Mouse (Mus musculus): ENCODE results near the gene Pdik1l. TPM values are rescaled to one million over a fixed set of nuclear protein-coding genes. Genes with fewer than 3 reads are reported as not detected.

The Pdik1l gene
- polyA plus RNA-seq, 1 experiment from 2014 or later = 18.8 TPM

DNA sequence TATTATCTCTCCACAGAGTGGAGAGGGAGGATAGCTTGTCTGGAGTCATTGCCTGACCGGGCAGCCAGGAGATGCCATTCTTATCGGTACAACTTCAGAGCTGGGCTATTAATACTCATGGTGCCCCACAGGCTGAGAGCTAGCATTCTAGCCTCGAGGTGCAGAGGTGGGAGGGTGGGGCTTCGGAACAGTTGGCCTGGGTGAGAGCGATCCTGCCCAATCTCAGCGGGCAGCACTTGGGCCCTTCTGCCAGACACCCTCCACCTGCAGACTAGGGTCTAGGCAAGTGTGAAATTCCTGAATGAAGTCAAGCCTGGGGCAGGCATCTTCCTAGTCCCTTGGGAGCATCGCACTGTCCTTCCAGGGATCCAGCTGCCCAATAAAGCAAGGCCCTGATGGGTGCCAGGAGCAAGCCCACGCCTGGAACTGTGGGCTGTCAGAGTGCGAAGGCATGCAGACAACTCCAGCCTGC, 6.0 kb upstream of the Pdik1l start:
- no peak overlapping the region for H3K27ac ChIP-seq (ENCODE audit: low read depth, low read length)
- H3K9me3 ChIP-seq (ENCODE audit: control insufficient read depth, low read length) = 0 out of 2 replicates have a peak, but pooled peaks cover 3% of the 10 kb centered on the region
- no peaks in the 10 kb centered on the region for H3K36me3 ChIP-seq (ENCODE audit: control insufficient read depth, insufficient read depth, low read length)
- peaks cover 12% of the 10 kb centered on the region for H3K27me3 ChIP-seq (ENCODE audit: control insufficient read depth, insufficient read depth, low read length)
- ATAC-seq (ENCODE audit: low FRiP score, low TSS enrichment) = no peak
- no peak overlapping the region for H3K9ac ChIP-seq (ENCODE audit: low read depth, low read length)
- 59% methylated on average over 9 of the region's 9 CpGs for WGBS
- H3K4me1 ChIP-seq (ENCODE audit: control insufficient read depth, insufficient read depth, low read length) = peaks cover 4% of the 10 kb centered on the region
- no peak overlapping the region for H3K4me3 ChIP-seq (ENCODE audit: low read length)
- no peak overlapping the region for H3K4me2 ChIP-seq (replicated peaks; ENCODE audit: low read depth, low read length)

DNA sequence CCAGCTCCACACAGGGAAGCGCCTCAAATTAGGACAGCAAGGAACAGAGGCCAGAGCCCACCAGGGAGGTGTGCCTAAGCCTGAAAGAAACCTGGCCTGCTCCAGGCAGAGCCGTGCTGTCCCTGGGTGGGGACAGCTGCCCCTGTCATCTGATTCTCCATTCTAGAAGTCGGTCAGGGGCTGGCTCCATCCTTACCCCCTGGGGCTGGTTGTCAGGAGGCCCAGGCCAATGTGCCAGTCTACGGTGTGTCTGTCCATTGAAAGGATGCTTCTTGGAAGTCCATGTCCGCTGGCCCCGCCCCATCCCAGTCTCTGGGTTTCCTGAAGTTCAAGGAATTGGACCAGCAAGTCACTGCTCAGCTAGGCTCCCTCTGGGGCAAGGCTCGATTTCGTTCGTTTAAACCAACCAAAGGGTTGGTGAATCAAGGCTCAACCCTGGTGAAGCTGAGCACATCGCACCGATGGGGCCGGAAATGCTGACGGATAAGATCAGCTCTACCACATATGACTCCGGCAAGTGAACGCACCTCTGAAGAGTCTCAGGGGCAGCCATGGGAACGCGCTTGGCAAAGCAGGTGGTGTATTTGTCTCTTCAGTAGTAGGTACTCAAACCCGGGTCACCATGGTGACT, 5.5 kb upstream of the Pdik1l start:
- Histone ChIP-seq H3K27me3 (ENCODE audit: control insufficient read depth, insufficient read depth, low read length) (peaks cover 12% of the 10 kb centered on the region), H3K36me3 (ENCODE audit: control insufficient read depth, insufficient read depth, low read length) (no peaks in the 10 kb centered on the region), H3K4me3 (ENCODE audit: low read length) (no peak overlapping the region), H3K9ac (ENCODE audit: low read depth, low read length) (no peak overlapping the region), H3K4me1 (ENCODE audit: control insufficient read depth, insufficient read depth, low read length) (peaks cover 9% of the 10 kb centered on the region), H3K9me3 (ENCODE audit: control insufficient read depth, low read length) (0 out of 2 replicates have a peak, but pooled peaks cover 3% of the 10 kb centered on the region), H3K4me2 (replicated peaks; ENCODE audit: low read depth, low read length) (no peak overlapping the region), H3K27ac (ENCODE audit: low read depth, low read length) (no peak overlapping the region)
- WGBS = 75% methylated on average over 18 of the region's 18 CpGs
- no peak for ATAC-seq (ENCODE audit: low FRiP score, low TSS enrichment)

DNA sequence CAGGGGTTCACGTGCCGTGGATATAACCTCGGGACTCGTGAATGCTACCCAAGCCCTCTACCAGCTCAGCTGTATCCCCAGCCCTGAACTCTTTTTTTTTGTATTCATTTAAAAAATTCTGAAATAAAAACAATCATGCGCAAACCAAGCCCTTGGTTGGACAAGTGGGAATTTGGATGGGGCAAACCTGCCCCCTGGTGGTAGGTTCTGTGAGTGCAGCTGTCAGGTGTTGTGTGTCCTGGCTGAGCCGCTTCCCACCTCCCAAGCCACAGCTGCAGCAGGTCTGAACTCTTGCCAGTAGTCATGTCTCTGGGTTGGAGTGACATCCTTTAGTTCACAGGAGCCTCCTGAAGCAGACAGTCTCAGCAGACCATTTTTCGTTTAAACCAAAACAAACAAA, 4.4 kb upstream of the Pdik1l start:
- Histone ChIP-seq H3K27me3 (ENCODE audit: control insufficient read depth, insufficient read depth, low read length) (peaks cover 12% of the 10 kb centered on the region), H3K4me2 (replicated peaks; ENCODE audit: low read depth, low read length) (no peak overlapping the region), H3K4me3 (ENCODE audit: low read length) (no peak overlapping the region), H3K27ac (ENCODE audit: low read depth, low read length) (no peak overlapping the region), H3K9me3 (ENCODE audit: control insufficient read depth, low read length) (0 out of 2 replicates have a peak, but pooled peaks cover 3% of the 10 kb centered on the region), H3K36me3 (ENCODE audit: control insufficient read depth, insufficient read depth, low read length) (no peaks in the 10 kb centered on the region), H3K4me1 (ENCODE audit: control insufficient read depth, insufficient read depth, low read length) (peaks cover 12% of the 10 kb centered on the region), H3K9ac (ENCODE audit: low read depth, low read length) (no peak overlapping the region)
- no peak for ATAC-seq (ENCODE audit: low FRiP score, low TSS enrichment)
- WGBS = 24% methylated on average over 7 of the region's 7 CpGs

- Histone ChIP-seq H3K36me3 (ENCODE audit: control insufficient read depth, insufficient read depth, low read length) (peaks cover 8% of the 10 kb centered on the region; the same call in 1 of the 2 replicates), H3K4me2 (replicated peaks; ENCODE audit: low read depth, low read length) (peak overlapping the region; percentile 76), H3K27ac (ENCODE audit: low read depth, low read length) (peak overlapping the region; percentile 97), H3K9me3 (ENCODE audit: control insufficient read depth, low read length) (no peaks in the 10 kb centered on the region), H3K9ac (ENCODE audit: low read depth, low read length) (peak overlapping the region; percentile 97; the same call in 1 of the 2 replicates), H3K4me3 (ENCODE audit: low read length) (peak overlapping the region; percentile 78), H3K4me1 (ENCODE audit: control insufficient read depth, insufficient read depth, low read length) (peaks cover 17% of the 10 kb centered on the region), H3K27me3 (ENCODE audit: control insufficient read depth, insufficient read depth, low read length) (peaks cover 9% of the 10 kb centered on the region; the same call in 1 of the 2 replicates)
- whole genome bisulfite sequencing = 15% methylated on average over 11 of the region's 11 CpGs
- no peak for ATAC-seq (ENCODE audit: low FRiP score, low TSS enrichment)
Measured at GRCm38 (mm10) chr4:134288397-134289256, 932 bp upstream of the Pdik1l start.

- Histone ChIP-seq H3K36me3 (ENCODE audit: control insufficient read depth, insufficient read depth, low read length) (peaks cover 23% of the 10 kb centered on the region), H3K9me3 (ENCODE audit: control insufficient read depth, low read length) (no peaks in the 10 kb centered on the region), H3K4me2 (replicated peaks; ENCODE audit: low read depth, low read length) (peak overlapping the region; percentile 91), H3K27me3 (ENCODE audit: control insufficient read depth, insufficient read depth, low read length) (no peaks in the 10 kb centered on the region), H3K9ac (ENCODE audit: low read depth, low read length) (peak overlapping the region; percentile 97), H3K4me1 (ENCODE audit: control insufficient read depth, insufficient read depth, low read length) (peaks cover 17% of the 10 kb centered on the region), H3K4me3 (ENCODE audit: low read length) (peak overlapping the region; percentile 78), H3K27ac (ENCODE audit: low read depth, low read length) (peak overlapping the region; percentile 97)
- peak; percentile 96 for ATAC-seq (ENCODE audit: low FRiP score, low TSS enrichment)
- WGBS = under 1% methylated on average over 45 of the region's 59 CpGs
Measured at GRCm38 (mm10) chr4:134287168-134287564, 529 bp downstream of the Pdik1l start.

DNA sequence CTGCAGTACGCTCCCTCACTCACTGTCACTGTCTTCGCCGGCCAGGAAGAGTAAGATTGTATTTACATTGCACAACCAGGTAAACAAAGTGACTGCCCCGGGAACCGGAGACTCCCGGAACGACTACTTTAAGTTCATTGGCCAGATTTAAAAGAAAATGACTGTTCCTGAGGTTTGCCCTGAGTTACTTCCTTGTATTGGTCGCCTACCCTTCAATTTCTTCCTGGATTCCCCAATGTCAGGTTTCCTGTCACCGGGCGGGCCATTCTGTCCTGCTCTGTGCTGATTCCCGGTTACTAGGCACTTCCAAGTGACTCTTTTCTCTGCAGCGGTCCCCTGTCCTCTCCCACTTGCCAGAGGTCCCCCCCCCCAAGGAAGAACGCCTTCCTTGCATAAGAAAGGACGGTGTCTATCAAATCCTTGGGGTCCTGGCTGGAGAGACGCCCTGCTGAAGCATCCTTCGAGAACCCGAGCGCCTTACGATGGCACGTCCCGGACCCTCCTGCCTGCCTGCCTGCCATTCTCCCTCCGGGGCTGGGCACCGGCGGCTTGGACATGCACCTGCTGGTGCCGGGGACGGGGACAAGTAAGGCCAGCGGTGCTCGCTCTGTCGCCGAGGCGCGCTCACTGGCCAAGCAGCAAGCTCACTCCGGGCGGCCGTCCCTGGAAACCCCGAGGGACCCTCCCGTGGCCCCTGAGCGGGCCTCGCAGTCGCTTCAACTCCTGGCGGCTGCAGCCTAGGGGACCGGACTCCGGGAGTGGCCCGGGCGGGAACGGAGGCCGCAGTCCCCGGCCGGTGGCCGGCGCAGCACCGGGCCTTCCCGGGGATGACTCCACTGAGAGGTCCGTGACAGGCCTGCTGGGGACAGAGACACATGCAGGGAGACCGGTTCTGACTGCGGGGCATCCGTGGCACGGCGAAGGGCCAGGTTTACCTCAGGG, 1.2 kb downstream of the Pdik1l start:
- Histone ChIP-seq H3K9me3 (ENCODE audit: control insufficient read depth, low read length) (no peaks in the 10 kb centered on the region), H3K4me1 (ENCODE audit: control insufficient read depth, insufficient read depth, low read length) (peaks cover 17% of the 10 kb centered on the region), H3K9ac (ENCODE audit: low read depth, low read length) (peak overlapping the region; percentile 85), H3K36me3 (ENCODE audit: control insufficient read depth, insufficient read depth, low read length) (peaks cover 30% of the 10 kb centered on the region), H3K27me3 (ENCODE audit: control insufficient read depth, insufficient read depth, low read length) (no peaks in the 10 kb centered on the region), H3K4me3 (ENCODE audit: low read length) (peak overlapping the region; percentile 78), H3K4me2 (replicated peaks; ENCODE audit: low read depth, low read length) (peak overlapping the region; percentile 91), H3K27ac (ENCODE audit: low read depth, low read length) (peak overlapping the region; percentile 34; the same call in 1 of the 2 replicates)
- WGBS = 2% methylated on average over 59 of the region's 59 CpGs
- peak; percentile 59 for ATAC-seq (ENCODE audit: low FRiP score, low TSS enrichment)

DNA sequence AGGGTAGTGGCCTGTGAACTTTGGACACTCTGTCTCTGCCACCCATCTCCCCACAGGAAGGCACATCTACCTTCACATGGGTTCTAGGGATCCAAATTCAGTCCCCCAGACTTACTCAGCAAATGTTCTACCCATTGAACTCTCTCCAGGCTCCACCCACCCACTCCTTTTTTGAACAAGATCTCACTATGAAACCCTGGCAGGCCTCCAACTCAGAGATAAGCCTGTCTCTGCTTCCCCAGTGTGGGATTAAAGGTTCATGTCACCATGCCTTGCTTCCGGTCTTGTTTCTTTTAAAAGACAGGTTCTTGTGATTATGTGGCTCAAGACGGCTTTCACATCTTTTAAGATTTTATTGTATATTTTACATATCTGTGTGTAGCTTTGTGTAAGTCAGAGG, 2.8 kb downstream of the Pdik1l start:
- no peaks in the 10 kb centered on the region for H3K9me3 ChIP-seq (ENCODE audit: control insufficient read depth, low read length)
- 89% methylated on average over 2 of the region's 2 CpGs for WGBS
- H3K4me2 ChIP-seq (replicated peaks; ENCODE audit: low read depth, low read length) = no peak overlapping the region

More for the DNA sequence above, 2.8 kb downstream of the Pdik1l start:
- H3K4me1 ChIP-seq (ENCODE audit: control insufficient read depth, insufficient read depth, low read length) = peaks cover 17% of the 10 kb centered on the region
- ATAC-seq (ENCODE audit: low FRiP score, low TSS enrichment) = no peak
- peaks cover 44% of the 10 kb centered on the region for H3K36me3 ChIP-seq (ENCODE audit: control insufficient read depth, insufficient read depth, low read length)
- no peak overlapping the region for H3K9ac ChIP-seq (ENCODE audit: low read depth, low read length)
- no peaks in the 10 kb centered on the region for H3K27me3 ChIP-seq (ENCODE audit: control insufficient read depth, insufficient read depth, low read length)
- no peak overlapping the region for H3K4me3 ChIP-seq (ENCODE audit: low read length)
- no peak overlapping the region for H3K27ac ChIP-seq (ENCODE audit: low read depth, low read length)
